Mouse (Mus musculus): Measurements from ENCODE around the gene Atp10a. TPM values are rescaled to one million over a fixed set of nuclear protein-coding genes. Genes with fewer than 3 reads are reported as not detected.

Atp10a gene
- polyA plus RNA-seq, 2 experiments, result 3.0 to 6.6 TPM

DNA sequence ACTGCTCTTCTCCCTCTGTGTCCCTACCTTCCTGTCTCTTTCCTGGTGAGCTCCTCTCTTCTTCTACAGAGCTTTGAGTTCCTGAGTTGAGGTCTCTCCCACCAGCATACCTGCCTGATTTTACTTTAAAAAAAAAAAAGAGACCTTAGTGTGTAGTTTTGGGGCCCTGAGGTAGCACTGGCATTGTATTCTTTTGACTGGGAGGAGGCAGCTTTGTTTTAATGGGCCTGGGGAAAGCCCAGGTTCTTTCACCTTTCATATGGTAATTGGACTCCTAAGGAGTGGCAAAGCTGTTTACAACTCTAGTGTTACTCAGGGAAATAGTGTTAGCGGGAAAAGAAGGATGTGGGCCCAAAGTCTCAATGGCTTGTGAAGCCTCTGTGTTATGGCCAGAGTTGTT lies 12.7 kb downstream of the Atp10a start:
- H3K27ac ChIP-seq (replicated peaks; ENCODE audit: low read depth, low read length), result no peak overlapping the region
- no peaks in the 10 kb centered on the region for H3K4me1 ChIP-seq (ENCODE audit: control insufficient read depth, insufficient read depth, low read length)
- ATAC-seq (ENCODE audit: low FRiP score, low read depth), result no peak
- H3K27me3 ChIP-seq (ENCODE audit: control insufficient read depth, insufficient read depth, low read length), result no peaks in the 10 kb centered on the region
- no peak overlapping the region for H3K4me2 ChIP-seq (replicated peaks; ENCODE audit: low read depth, low read length, severe bottlenecking)
- H3K9me3 ChIP-seq (ENCODE audit: control insufficient read depth, low read length), result no peaks in the 10 kb centered on the region
- TF ChIP-seq POLR2A (IDR thresholded peaks at IDR 0.05; ENCODE audit: borderline replicate concordance, extremely low read depth, insufficient read depth, insufficient read length), result no peak
- no peaks in the 10 kb centered on the region for H3K36me3 ChIP-seq (ENCODE audit: control insufficient read depth, insufficient read depth, low read length)
- WGBS, result 31% methylated on average over 1 of the region's 1 CpGs
- no peak for DNase-seq (ENCODE audit: low spot score)
- H3K4me3 ChIP-seq (replicated peaks; ENCODE audit: low read length), result no peak overlapping the region
- no peak overlapping the region for H3K9ac ChIP-seq (ENCODE audit: low read depth, low read length, severe bottlenecking)

DNA sequence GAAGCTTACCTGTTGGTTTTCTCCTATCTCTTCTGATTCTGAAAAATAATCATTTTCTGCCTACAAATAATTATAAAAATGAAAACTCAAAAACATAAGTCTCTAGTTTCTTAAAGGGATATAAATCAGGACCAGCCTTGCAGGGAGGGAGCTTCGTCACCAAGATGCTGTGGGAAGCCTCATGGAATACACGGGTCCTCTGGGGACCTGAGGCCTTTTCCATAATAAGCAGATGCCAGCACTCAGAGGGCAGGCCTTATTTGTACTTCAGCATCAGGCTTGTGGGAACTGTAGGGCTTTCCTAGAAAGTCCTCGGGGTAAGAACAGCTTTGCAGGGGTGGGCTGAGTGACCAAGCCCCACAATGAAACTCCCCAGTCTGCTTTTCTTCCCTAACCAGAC lies 20.1 kb downstream of the Atp10a start:
- Histone ChIP-seq H3K9me3 (ENCODE audit: control insufficient read depth, low read length) (no peaks in the 10 kb centered on the region), H3K27me3 (ENCODE audit: control insufficient read depth, insufficient read depth, low read length) (no peaks in the 10 kb centered on the region), H3K9ac (ENCODE audit: low read depth, low read length, severe bottlenecking) (no peak overlapping the region), H3K4me2 (replicated peaks; ENCODE audit: low read depth, low read length, severe bottlenecking) (no peak overlapping the region), H3K27ac (replicated peaks; ENCODE audit: low read depth, low read length) (no peak overlapping the region), H3K4me1 (ENCODE audit: control insufficient read depth, insufficient read depth, low read length) (0 out of 2 replicates have a peak, but pooled peaks cover 3% of the 10 kb centered on the region), H3K4me3 (replicated peaks; ENCODE audit: low read length) (no peak overlapping the region), H3K36me3 (ENCODE audit: control insufficient read depth, insufficient read depth, low read length) (no peaks in the 10 kb centered on the region)
- WGBS, result 47% methylated on average over 3 of the region's 3 CpGs
- DNase-seq (ENCODE audit: low spot score) (no peak), ATAC-seq (ENCODE audit: low FRiP score, low read depth) (no peak)
- no peak for TF ChIP-seq POLR2A (IDR thresholded peaks at IDR 0.05; ENCODE audit: borderline replicate concordance, extremely low read depth, insufficient read depth, insufficient read length)

DNA sequence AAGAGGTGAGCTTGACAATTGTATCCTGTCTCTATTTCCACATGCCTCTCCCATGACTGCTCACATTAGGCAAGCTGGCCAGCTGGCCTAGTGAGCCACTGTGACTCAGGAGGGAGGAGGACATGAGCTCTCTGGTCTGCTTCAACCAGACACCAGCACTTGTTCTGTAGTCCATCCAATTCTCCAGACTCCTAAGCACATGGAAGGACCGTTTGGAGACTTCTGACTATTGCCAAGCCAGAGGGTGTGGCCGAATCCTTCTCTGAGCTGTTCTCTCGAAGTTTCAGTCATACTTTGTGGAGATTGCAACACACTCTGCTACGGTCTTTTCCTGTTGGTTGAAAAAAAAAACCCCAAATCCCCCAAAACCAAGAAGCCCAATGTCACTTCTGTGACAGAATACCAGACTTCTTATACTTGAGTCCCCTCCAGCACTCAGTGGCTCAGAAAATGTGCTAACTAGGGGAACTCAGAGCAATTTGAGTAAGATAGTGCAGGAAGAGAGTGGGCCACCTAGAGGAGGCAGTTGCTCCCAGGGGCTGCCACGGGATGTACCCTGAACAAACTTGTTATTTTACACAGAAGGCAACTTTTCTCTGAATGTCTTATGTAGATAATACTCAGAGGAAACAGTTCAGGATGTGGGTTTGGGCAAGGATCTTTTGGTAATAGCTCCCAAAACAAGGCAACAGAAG lies 21.3 kb downstream of the Atp10a start:
- no peak overlapping the region for H3K27ac ChIP-seq (replicated peaks; ENCODE audit: low read depth, low read length)
- no peaks in the 10 kb centered on the region for H3K9me3 ChIP-seq (ENCODE audit: control insufficient read depth, low read length)
- H3K9ac ChIP-seq (ENCODE audit: low read depth, low read length, severe bottlenecking), result no peak overlapping the region
- 57% methylated on average over 5 of the region's 5 CpGs for WGBS
- DNase-seq (ENCODE audit: low spot score), result peak; percentile 24
- H3K4me2 ChIP-seq (replicated peaks; ENCODE audit: low read depth, low read length, severe bottlenecking), result no peak overlapping the region
- no peak for TF ChIP-seq POLR2A (IDR thresholded peaks at IDR 0.05; ENCODE audit: borderline replicate concordance, extremely low read depth, insufficient read depth, insufficient read length)
- no peak for ATAC-seq (ENCODE audit: low FRiP score, low read depth)
- H3K27me3 ChIP-seq (ENCODE audit: control insufficient read depth, insufficient read depth, low read length), result no peaks in the 10 kb centered on the region
- H3K4me3 ChIP-seq (replicated peaks; ENCODE audit: low read length), result no peak overlapping the region
- H3K36me3 ChIP-seq (ENCODE audit: control insufficient read depth, insufficient read depth, low read length), result no peaks in the 10 kb centered on the region
- H3K4me1 ChIP-seq (ENCODE audit: control insufficient read depth, insufficient read depth, low read length), result 0 out of 2 replicates have a peak, but pooled peaks cover 3% of the 10 kb centered on the region

DNA sequence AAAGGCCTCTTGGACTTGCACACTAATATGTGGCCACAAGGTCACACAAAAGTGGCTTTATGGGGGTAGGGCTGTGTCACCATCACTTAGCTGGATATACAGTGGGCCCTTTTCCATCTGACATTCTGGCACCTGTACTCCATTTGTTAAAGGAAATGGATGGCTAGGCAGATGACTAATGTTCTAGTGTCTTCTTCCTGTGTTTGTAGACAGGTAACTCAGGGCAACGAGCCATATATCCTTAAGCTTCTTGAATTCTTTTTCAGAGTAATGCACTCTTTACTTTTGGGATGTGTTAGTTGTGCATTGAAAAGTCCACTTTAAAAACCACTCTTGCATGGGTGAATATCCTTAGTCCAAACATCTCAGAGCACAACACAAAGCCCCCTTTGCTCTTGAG lies 30.0 kb downstream of the Atp10a start:
- no peak overlapping the region for H3K27ac ChIP-seq (replicated peaks; ENCODE audit: low read depth, low read length)
- H3K9ac ChIP-seq (ENCODE audit: low read depth, low read length, severe bottlenecking), result no peak overlapping the region
- H3K27me3 ChIP-seq (ENCODE audit: control insufficient read depth, insufficient read depth, low read length), result no peaks in the 10 kb centered on the region
- no peak for TF ChIP-seq POLR2A (IDR thresholded peaks at IDR 0.05; ENCODE audit: borderline replicate concordance, extremely low read depth, insufficient read depth, insufficient read length)
- WGBS, result 88% methylated on average over 1 of the region's 1 CpGs
- ATAC-seq (ENCODE audit: low FRiP score, low read depth), result no peak
- no peak overlapping the region for H3K4me3 ChIP-seq (replicated peaks; ENCODE audit: low read length)
- no peaks in the 10 kb centered on the region for H3K36me3 ChIP-seq (ENCODE audit: control insufficient read depth, insufficient read depth, low read length)
- no peak overlapping the region for H3K4me2 ChIP-seq (replicated peaks; ENCODE audit: low read depth, low read length, severe bottlenecking)
- H3K9me3 ChIP-seq (ENCODE audit: control insufficient read depth, low read length), result no peaks in the 10 kb centered on the region
- no peak for DNase-seq (ENCODE audit: low spot score)
- no peaks in the 10 kb centered on the region for H3K4me1 ChIP-seq (ENCODE audit: control insufficient read depth, insufficient read depth, low read length)

DNA sequence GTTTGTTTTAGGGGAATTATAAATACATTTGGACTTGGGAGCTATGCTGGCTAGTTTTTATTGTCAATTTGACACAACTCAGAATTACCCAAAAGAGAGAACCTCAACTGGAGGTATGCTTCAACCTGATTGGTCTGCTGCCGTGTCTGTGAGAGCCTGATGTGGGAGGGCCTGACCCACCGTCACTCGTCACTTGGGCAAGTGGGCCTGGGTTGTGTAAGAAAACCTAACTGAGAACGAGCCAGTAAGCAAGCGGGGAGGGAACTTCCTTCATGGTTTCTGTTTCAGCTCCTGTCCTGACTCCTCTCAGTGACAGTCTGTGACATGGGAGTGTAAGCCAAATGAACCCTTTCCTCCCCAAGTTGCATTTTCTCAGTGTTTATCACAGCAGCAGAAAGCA lies 30.6 kb downstream of the Atp10a start:
- no peak for DNase-seq (ENCODE audit: low spot score)

More for the DNA sequence above, 30.6 kb downstream of the Atp10a start:
- H3K36me3 ChIP-seq (ENCODE audit: control insufficient read depth, insufficient read depth, low read length), result no peaks in the 10 kb centered on the region
- H3K4me2 ChIP-seq (replicated peaks; ENCODE audit: low read depth, low read length, severe bottlenecking), result no peak overlapping the region
- no peaks in the 10 kb centered on the region for H3K27me3 ChIP-seq (ENCODE audit: control insufficient read depth, insufficient read depth, low read length)
- no peak overlapping the region for H3K27ac ChIP-seq (replicated peaks; ENCODE audit: low read depth, low read length)
- TF ChIP-seq POLR2A (IDR thresholded peaks at IDR 0.05; ENCODE audit: borderline replicate concordance, extremely low read depth, insufficient read depth, insufficient read length), result no peak
- no peaks in the 10 kb centered on the region for H3K9me3 ChIP-seq (ENCODE audit: control insufficient read depth, low read length)
- H3K9ac ChIP-seq (ENCODE audit: low read depth, low read length, severe bottlenecking), result no peak overlapping the region
- ATAC-seq (ENCODE audit: low FRiP score, low read depth), result no peak
- no peak overlapping the region for H3K4me3 ChIP-seq (replicated peaks; ENCODE audit: low read length)
- 69% methylated on average over 5 of the region's 5 CpGs for WGBS
- no peaks in the 10 kb centered on the region for H3K4me1 ChIP-seq (ENCODE audit: control insufficient read depth, insufficient read depth, low read length)

Data from limb, embryonic 14.5 days (tissue).